Mouse (Mus musculus): ENCODE results near the gene Gsto2. TPM values are rescaled to one million over a fixed set of nuclear protein-coding genes. Genes with fewer than 3 reads are reported as not detected.

The Gsto2 gene
- total and polyA plus RNA-seq, 2 experiments from 2014 or later, result 1.7 to 11.4 TPM

DNA sequence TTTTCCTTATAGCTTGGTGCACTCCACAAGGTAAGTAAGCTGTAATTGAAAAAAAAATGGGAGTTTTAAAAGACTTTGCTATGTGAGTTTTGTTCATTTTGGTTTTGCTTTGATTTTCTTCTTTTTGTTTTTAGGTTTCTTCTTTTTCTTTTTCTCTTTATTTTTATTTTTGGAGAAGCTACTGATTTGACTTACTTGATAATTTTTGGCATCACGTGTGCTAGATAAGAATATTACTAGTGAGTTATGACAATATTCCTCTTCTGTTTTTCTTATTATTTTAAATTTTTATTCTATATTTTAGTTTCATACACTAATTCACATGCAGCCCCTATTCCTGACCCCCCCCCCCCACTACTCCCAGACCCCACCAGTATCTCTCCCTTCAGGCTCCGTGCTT is 61.7 kb downstream of the Gsto2 start:
- no peak overlapping the region for H3K27ac ChIP-seq (ENCODE audit: low read depth)
- 80% methylated on average over 2 of the region's 2 CpGs for WGBS

DNA sequence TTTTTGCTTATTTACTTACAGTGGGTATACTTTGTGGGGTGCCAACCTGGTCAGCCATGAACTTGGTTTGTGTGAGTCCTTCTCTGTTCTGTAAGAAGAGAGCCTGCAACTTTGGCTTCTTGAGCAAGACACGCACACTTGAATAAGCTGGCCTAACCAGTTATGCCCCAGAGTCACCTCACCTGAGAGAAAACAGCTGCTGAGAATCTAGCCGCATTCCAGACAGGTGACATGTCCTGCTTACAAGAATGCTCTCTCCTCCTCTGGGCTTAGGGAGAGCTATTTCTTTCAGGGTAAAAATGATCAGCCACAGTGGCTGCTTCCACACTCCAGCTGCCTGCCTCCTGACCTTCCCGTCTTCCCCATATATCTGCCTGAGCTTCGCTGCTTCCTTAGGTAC is 63.7 kb downstream of the Gsto2 start:
- Histone ChIP-seq H3K4me2 (ENCODE audit: low read depth, low read length) (no peak overlapping the region), H3K9ac (replicated peaks; ENCODE audit: low read depth, low read length) (no peak overlapping the region), H3K27ac (ENCODE audit: low read depth) (no peak overlapping the region), H3K4me3 (ENCODE audit: low read depth, low read length) (no peak overlapping the region), H3K4me1 (ENCODE audit: control insufficient read depth, insufficient read depth) (no peaks in the 10 kb centered on the region), H3K36me3 (replicated peaks; ENCODE audit: control insufficient read depth, insufficient read depth, low read length) (no peaks in the 10 kb centered on the region), H3K9me3 (replicated peaks; ENCODE audit: control insufficient read depth, low read length) (0 out of 2 replicates have a peak, but pooled peaks cover 3% of the 10 kb centered on the region), H3K27me3 (ENCODE audit: control insufficient read depth, insufficient read depth, low read length) (no peaks in the 10 kb centered on the region)
- 81% methylated on average over 4 of the region's 4 CpGs for WGBS
- no peak for DNase-seq (ENCODE audit: low spot score)
- no peak for ATAC-seq (ENCODE audit: insufficient read depth, low read depth)
- TF ChIP-seq CTCF (IDR thresholded peaks at IDR 0.05; ENCODE audit: low read depth) (no peak), EP300 (IDR thresholded peaks at IDR 0.05; ENCODE audit: low read depth) (no peak)

More for the DNA sequence above, 61.7 kb downstream of the Gsto2 start:
- Histone ChIP-seq H3K9ac (replicated peaks; ENCODE audit: low read depth, low read length) (no peak overlapping the region), H3K4me3 (ENCODE audit: low read depth, low read length) (no peak overlapping the region), H3K4me1 (ENCODE audit: control insufficient read depth, insufficient read depth) (no peaks in the 10 kb centered on the region), H3K27me3 (ENCODE audit: control insufficient read depth, insufficient read depth, low read length) (no peaks in the 10 kb centered on the region), H3K9me3 (replicated peaks; ENCODE audit: control insufficient read depth, low read length) (0 out of 2 replicates have a peak, but pooled peaks cover 3% of the 10 kb centered on the region), H3K4me2 (ENCODE audit: low read depth, low read length) (no peak overlapping the region), H3K36me3 (replicated peaks; ENCODE audit: control insufficient read depth, insufficient read depth, low read length) (no peaks in the 10 kb centered on the region)
- TF ChIP-seq CTCF (IDR thresholded peaks at IDR 0.05; ENCODE audit: low read depth) (no peak), EP300 (IDR thresholded peaks at IDR 0.05; ENCODE audit: low read depth) (no peak)
- ATAC-seq (ENCODE audit: insufficient read depth, low read depth) (no peak), DNase-seq (ENCODE audit: low spot score) (no peak)

DNA sequence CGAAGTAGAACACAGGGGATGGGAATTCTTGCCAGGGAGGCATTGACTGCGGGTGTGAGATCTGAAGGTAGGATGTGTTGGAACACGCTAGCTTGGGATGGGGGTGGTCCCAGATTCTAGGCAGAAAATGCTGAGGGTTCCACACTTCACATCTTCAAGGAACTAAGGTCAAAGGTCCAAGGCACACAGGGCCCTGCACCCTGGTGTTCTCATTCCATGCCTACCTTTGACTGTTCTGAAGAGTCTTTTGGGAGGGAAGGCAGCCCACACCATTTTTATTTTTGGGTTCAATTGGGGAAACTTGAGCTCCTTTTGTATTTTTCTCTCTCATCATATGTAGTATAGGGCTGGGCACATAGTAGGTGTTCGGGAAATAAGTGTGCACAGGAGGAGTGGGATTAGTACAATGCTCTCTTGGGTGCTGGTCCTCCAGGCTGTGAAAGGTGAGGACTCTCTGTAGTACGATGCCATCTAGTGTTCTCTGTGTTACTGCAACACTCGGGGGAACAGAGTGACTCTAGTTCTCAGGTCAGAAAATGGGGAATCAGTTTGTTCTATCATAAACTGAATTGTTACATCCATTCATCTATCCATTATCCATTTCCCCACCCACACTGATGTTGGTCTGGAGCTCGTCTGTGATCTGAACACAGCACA is 66.8 kb downstream of the Gsto2 start:
- no peak for TF ChIP-seq EP300 (IDR thresholded peaks at IDR 0.05; ENCODE audit: low read depth)
- peak; percentile 93 for TF ChIP-seq CTCF (IDR thresholded peaks at IDR 0.05; ENCODE audit: low read depth)
- no peak overlapping the region for H3K4me2 ChIP-seq (ENCODE audit: low read depth, low read length)
- no peaks in the 10 kb centered on the region for H3K9me3 ChIP-seq (replicated peaks; ENCODE audit: control insufficient read depth, low read length)
- no peaks in the 10 kb centered on the region for H3K27me3 ChIP-seq (ENCODE audit: control insufficient read depth, insufficient read depth, low read length)
- peaks cover under 1% of the 10 kb centered on the region; the same call in 1 of the 2 replicates for H3K4me1 ChIP-seq (ENCODE audit: control insufficient read depth, insufficient read depth)
- 41% methylated on average over 7 of the region's 7 CpGs for WGBS
- ATAC-seq (ENCODE audit: insufficient read depth, low read depth), result peak; percentile 81
- H3K4me3 ChIP-seq (ENCODE audit: low read depth, low read length), result no peak overlapping the region
- no peaks in the 10 kb centered on the region for H3K36me3 ChIP-seq (replicated peaks; ENCODE audit: control insufficient read depth, insufficient read depth, low read length)
- no peak overlapping the region for H3K27ac ChIP-seq (ENCODE audit: low read depth)
- no peak overlapping the region for H3K9ac ChIP-seq (replicated peaks; ENCODE audit: low read depth, low read length)
- peak; percentile 82 for DNase-seq (ENCODE audit: low spot score)

DNA sequence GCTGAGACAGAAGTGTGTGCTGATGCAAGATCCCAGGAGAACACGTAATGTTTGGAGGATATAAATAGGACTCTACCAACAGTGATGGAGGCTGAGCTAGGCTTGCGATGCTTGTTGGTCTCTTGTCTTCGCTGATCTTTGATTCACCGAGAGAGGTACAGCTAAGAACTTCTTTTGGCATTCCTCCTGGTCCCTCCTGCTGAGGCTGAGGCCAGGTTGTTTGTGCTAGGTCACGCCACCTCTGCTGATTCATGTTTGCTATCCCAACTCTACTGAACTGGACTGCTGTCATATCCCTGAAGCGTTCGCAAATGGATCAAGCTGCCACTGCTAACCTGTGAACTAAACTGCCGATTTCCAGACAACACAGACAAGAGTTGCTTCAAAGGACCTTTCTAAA is 68.8 kb downstream of the Gsto2 start:
- no peak for TF ChIP-seq CTCF (IDR thresholded peaks at IDR 0.05; ENCODE audit: low read depth)
- no peak for TF ChIP-seq EP300 (IDR thresholded peaks at IDR 0.05; ENCODE audit: low read depth)
- 82% methylated on average over 8 of the region's 8 CpGs for WGBS
- no peak for ATAC-seq (ENCODE audit: insufficient read depth, low read depth)

DNA sequence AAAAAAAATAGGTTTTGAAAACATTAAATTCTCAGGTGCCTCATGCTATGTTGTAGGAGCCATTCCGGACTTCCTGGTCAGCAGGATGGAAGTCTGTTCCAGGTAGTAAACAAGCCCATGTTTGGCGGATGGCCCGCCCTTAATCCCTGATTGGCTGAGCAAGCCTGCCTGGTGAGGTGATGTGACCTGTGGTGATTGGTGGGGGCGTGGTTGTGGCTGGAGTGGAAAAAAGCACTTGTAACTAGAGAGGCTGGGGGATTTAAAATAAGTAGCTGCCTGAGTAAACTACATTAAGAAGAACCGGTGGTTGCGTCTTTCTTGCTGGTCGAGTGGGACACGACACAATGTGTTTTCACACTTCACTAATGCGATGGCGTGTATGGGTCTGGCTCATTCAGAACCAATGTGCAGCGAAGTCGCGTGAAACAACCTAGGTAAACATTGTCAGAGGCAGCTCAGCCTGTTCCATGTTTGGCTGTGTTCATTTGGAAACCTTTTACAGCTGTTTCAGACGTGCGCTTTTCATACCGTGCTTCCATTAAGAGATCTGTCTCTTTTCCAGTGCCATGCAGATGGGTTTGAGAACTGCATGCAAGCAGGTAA is 69.4 kb downstream of the Gsto2 start:
- Histone ChIP-seq H3K27ac (ENCODE audit: low read depth) (no peak overlapping the region), H3K4me1 (ENCODE audit: control insufficient read depth, insufficient read depth) (peaks cover 6% of the 10 kb centered on the region; the same call in 1 of the 2 replicates), H3K4me3 (ENCODE audit: low read depth, low read length) (no peak overlapping the region), H3K9me3 (replicated peaks; ENCODE audit: control insufficient read depth, low read length) (no peaks in the 10 kb centered on the region), H3K36me3 (replicated peaks; ENCODE audit: control insufficient read depth, insufficient read depth, low read length) (no peaks in the 10 kb centered on the region), H3K27me3 (ENCODE audit: control insufficient read depth, insufficient read depth, low read length) (peaks cover 9% of the 10 kb centered on the region), H3K9ac (replicated peaks; ENCODE audit: low read depth, low read length) (no peak overlapping the region), H3K4me2 (ENCODE audit: low read depth, low read length) (no peak overlapping the region)
- no peak for TF ChIP-seq EP300 (IDR thresholded peaks at IDR 0.05; ENCODE audit: low read depth)
- TF ChIP-seq CTCF (IDR thresholded peaks at IDR 0.05; ENCODE audit: low read depth), result no peak
- 68% methylated on average over 16 of the region's 16 CpGs for WGBS
- DNase-seq (ENCODE audit: low spot score) (no peak), ATAC-seq (ENCODE audit: insufficient read depth, low read depth) (no peak)

More for the DNA sequence above, 68.8 kb downstream of the Gsto2 start:
- H3K9ac ChIP-seq (replicated peaks; ENCODE audit: low read depth, low read length), result no peak overlapping the region
- no peak overlapping the region for H3K4me2 ChIP-seq (ENCODE audit: low read depth, low read length)
- H3K4me3 ChIP-seq (ENCODE audit: low read depth, low read length), result no peak overlapping the region
- no peaks in the 10 kb centered on the region for H3K36me3 ChIP-seq (replicated peaks; ENCODE audit: control insufficient read depth, insufficient read depth, low read length)
- H3K27me3 ChIP-seq (ENCODE audit: control insufficient read depth, insufficient read depth, low read length), result peaks cover 9% of the 10 kb centered on the region
- H3K4me1 ChIP-seq (ENCODE audit: control insufficient read depth, insufficient read depth), result peaks cover 6% of the 10 kb centered on the region; the same call in 1 of the 2 replicates
- DNase-seq (ENCODE audit: low spot score), result no peak
- H3K9me3 ChIP-seq (replicated peaks; ENCODE audit: control insufficient read depth, low read length), result no peaks in the 10 kb centered on the region
- no peak overlapping the region for H3K27ac ChIP-seq (ENCODE audit: low read depth)
